Mouse (Mus musculus) gastrocnemius, adult 8-10 months (tissue): ENCODE measurements around the gene Mecom. TPM values are rescaled to one million over a fixed set of nuclear protein-coding genes. Genes with fewer than 3 reads are reported as not detected.

Source experiments
- DNase-seq, 2 experiments: peaks; one replicate each; pipeline ENCODE4 v3.0.0; 2022; ENCODE audit warnings: low spot score in 2 of 2
- total RNA-seq, 4 experiments: library from RNA; stranded (reverse); gene quantifications; 2 replicates each; pipeline ENCODE4 v1.2.4; 2022

The Mecom gene
- total RNA-seq, 4 experiments from 2014 or later, result 4.8 to 9.5 (median 6.8) TPM

- no peak for DNase-seq
Measured at GRCm38 (mm10) chr3:30043525-30043924, 504.3 kb downstream of the Mecom start.

GRCm38 (mm10) chr3:30038545-30038944, 509.3 kb downstream of the Mecom start:
- no peak for DNase-seq

- DNase-seq, result no peak
Measured at GRCm38 (mm10) chr3:30019961-30020360, 527.8 kb downstream of the Mecom start.

- DNase-seq, result no peak
Measured at GRCm38 (mm10) chr3:30019411-30019810, 528.4 kb downstream of the Mecom start.

GRCm38 (mm10) chr3:30018202-30018601, 529.6 kb downstream of the Mecom start:
- DNase-seq, result no peak

- DNase-seq, result no peak
Measured at GRCm38 (mm10) chr3:30016766-30017165, 531.0 kb downstream of the Mecom start.

- peak; percentile 26 to 55 for DNase-seq
Measured at GRCm38 (mm10) chr3:30014962-30015660, 532.7 kb downstream of the Mecom start.

- DNase-seq, result no peak
Measured at GRCm38 (mm10) chr3:30014279-30014678, 533.5 kb downstream of the Mecom start.

- DNase-seq, result no peak
Measured at GRCm38 (mm10) chr3:30013416-30013815, 534.4 kb downstream of the Mecom start.

GRCm38 (mm10) chr3:30012666-30013365, 535.0 kb downstream of the Mecom start:
- peak; percentile 59 for DNase-seq

GRCm38 (mm10) chr3:30012150-30012549, 535.7 kb downstream of the Mecom start:
- peak; percentile 24 to 63 for DNase-seq

GRCm38 (mm10) chr3:30011712-30012111, 536.1 kb downstream of the Mecom start:
- no peak for DNase-seq

GRCm38 (mm10) chr3:30010889-30011288, 536.9 kb downstream of the Mecom start:
- DNase-seq, result no peak

GRCm38 (mm10) chr3:30009596-30009995, 538.2 kb downstream of the Mecom start:
- DNase-seq, result no peak

- DNase-seq, result no peak
Measured at GRCm38 (mm10) chr3:30004888-30005405, 542.9 kb downstream of the Mecom start.

- no peak for DNase-seq
Measured at GRCm38 (mm10) chr3:30000260-30000659, 547.5 kb downstream of the Mecom start.

- no peak for DNase-seq
Measured at GRCm38 (mm10) chr3:29999035-29999434, 548.8 kb downstream of the Mecom start.

GRCm38 (mm10) chr3:29997068-29997467, 550.7 kb downstream of the Mecom start:
- no peak for DNase-seq

GRCm38 (mm10) chr3:29993346-29993745, 554.5 kb downstream of the Mecom start:
- no peak for DNase-seq

- no peak for DNase-seq
Measured at GRCm38 (mm10) chr3:29991523-29991922, 556.3 kb downstream of the Mecom start.

- DNase-seq, result no peak
Measured at GRCm38 (mm10) chr3:29984431-29984830, 563.4 kb downstream of the Mecom start.

GRCm38 (mm10) chr3:29981259-29981910, 566.4 kb downstream of the Mecom start:
- no peak for DNase-seq
